Comparison of ENCODE assay signal across 16 mouse cellular contexts in genomic region chr6:36960658-36961057, GRCm38 (mm10).
"Had no signal": no experiment of that assay in that cellular context is flagged by ENCODE, and none has a peak within 500 bp of the region (broad histone marks: within the 10 kb centered on the region; RNA-seq: fewer than 3 reads in every experiment).

No protein-coding gene starts in this region.

- H3K4me3 ChIP-seq: hindbrain, embryonic 15.5 days; limb, embryonic 10.5 days; limb, embryonic 13.5 days; liver, embryonic 13.5 days; midbrain, embryonic 15.5 days; neural tube, embryonic 12.5 days; neural tube, embryonic 15.5 days had no signal

- H3K4me2 ChIP-seq: hindbrain, embryonic 15.5 days; limb, embryonic 13.5 days; liver, embryonic 13.5 days; midbrain, embryonic 11.5 days; midbrain, embryonic 15.5 days; neural tube, embryonic 12.5 days; neural tube, embryonic 15.5 days had no signal

- H3K9me3 ChIP-seq: hindbrain, embryonic 15.5 days; limb, embryonic 10.5 days; limb, embryonic 13.5 days; liver, embryonic 13.5 days; midbrain, embryonic 15.5 days; neural tube, embryonic 15.5 days had no signal

- ATAC-seq: midbrain, embryonic 15.5 days had no signal

- DNase-seq: liver; liver, embryonic 13.5 days; lung, adult 2 months; lung, postnatal 14 days; lung, postnatal 4 days; right cerebral cortex, adult 18-20 months; right cerebral cortex, postnatal 25 days; thymus, adult 18-20 months; thymus, postnatal 36 days had no signal

- H3K9ac ChIP-seq: hindbrain, embryonic 15.5 days; limb, embryonic 13.5 days; liver, embryonic 13.5 days; midbrain, embryonic 15.5 days; neural tube, embryonic 12.5 days; neural tube, embryonic 15.5 days had no signal

- H3K27ac ChIP-seq: hindbrain, embryonic 15.5 days; limb, embryonic 10.5 days; limb, embryonic 13.5 days; liver, embryonic 13.5 days; midbrain, embryonic 15.5 days; neural tube, embryonic 12.5 days; neural tube, embryonic 15.5 days had no signal

- H3K4me1 ChIP-seq: hindbrain, embryonic 15.5 days; limb, embryonic 13.5 days; liver, embryonic 13.5 days; midbrain, embryonic 15.5 days; neural tube, embryonic 12.5 days; neural tube, embryonic 15.5 days had no signal

- H3K27me3 ChIP-seq: hindbrain, embryonic 15.5 days; limb, embryonic 13.5 days; liver, embryonic 13.5 days; midbrain, embryonic 15.5 days; neural tube, embryonic 12.5 days; neural tube, embryonic 15.5 days had no signal

- H3K36me3 ChIP-seq: limb, embryonic 10.5 days; limb, embryonic 13.5 days; liver, embryonic 13.5 days; midbrain, embryonic 15.5 days; neural tube, embryonic 12.5 days; neural tube, embryonic 15.5 days had no signal
